Mouse (Mus musculus): ENCODE results near the gene Rassf10. TPM values are rescaled to one million over a fixed set of nuclear protein-coding genes. Genes with fewer than 3 reads are reported as not detected.
"Not testable (repeated sequence)": the region's sequence is repeated elsewhere in the genome, so short reads cannot be mapped to it uniquely, and the experiment has no call there.

The Rassf10 gene
- polyA plus RNA-seq (2012; ENCODE audit: insufficient read depth, insufficient read length, missing spikeins) = 0.54 TPM in 1 of 2 replicates, not detected in the other

DNA sequence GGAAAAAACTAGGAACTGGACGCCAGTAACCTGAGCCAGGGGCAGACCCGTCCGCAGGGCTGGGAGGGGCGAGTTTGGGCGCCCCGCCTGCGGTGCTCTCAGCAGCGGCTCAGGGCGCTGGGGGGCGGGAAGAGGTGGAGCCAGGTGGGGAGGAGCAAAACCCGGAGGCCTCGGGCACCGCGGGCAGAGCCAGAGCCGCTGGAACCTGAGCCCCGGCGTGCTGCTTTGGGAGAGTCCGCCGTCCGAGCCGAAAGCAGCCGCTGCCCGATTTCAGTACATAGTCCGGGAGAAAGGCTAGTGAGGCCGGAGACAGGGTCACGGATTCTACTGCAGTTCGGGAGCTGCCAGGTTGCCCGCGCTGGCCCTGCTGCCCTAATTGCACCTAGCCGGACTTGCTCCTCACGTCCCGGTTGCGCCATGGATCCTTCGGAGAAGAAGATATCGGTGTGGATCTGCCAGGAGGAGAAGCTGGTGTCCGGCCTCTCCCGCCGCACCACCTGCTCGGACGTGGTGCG, at the start of gene Rassf10:
TSS of gene Rassf10 (plus strand) at position 186 of the 515 bp plus-strand sequence.
- H3K4me3 ChIP-seq (ENCODE audit: insufficient read depth, low read depth, low read length) = peak within 1 kb of the TSS; percentile 65
- H3K4me1 ChIP-seq (ENCODE audit: control insufficient read depth, insufficient read depth, insufficient read length, low read length) = peaks cover 2% of the 10 kb centered on the region; the same call in 1 of the 2 replicates
- 0 out of 2 replicates have a peak within 1 kb of the TSS, but pooled peaks have one; percentile 8 for H3K27ac ChIP-seq (replicated peaks; ENCODE audit: low read depth, low read length)

DNA sequence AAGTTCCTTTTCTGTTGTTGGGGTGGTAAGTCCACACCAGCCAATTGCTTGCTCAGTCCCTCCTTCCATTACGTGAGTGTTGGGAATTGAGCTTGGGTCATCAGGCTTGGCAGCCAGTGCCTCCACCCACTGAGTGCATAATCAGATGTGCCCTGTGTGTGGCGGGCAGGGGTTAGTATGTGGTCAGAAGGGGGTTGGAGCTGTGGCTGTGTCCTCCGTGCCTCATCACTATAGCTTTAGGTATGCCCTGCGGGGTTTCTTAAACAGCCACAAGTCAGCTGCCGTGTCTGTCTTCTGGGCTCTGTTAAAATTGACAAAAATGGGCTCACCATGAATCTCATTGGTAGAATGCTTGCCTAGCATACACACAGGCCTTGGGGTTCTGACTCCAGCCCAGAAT, 46.9 kb upstream of the Rassf10 start:
- Histone ChIP-seq H3K4me3 (ENCODE audit: insufficient read depth, low read depth, low read length) (no peak overlapping the region), H3K4me1 (ENCODE audit: control insufficient read depth, insufficient read depth, insufficient read length, low read length) (no peaks in the 10 kb centered on the region), H3K27ac (replicated peaks; ENCODE audit: low read depth, low read length) (no peak overlapping the region)

- no peak overlapping the region for H3K27ac ChIP-seq (replicated peaks; ENCODE audit: low read depth, low read length)
- no peak overlapping the region for H3K4me3 ChIP-seq (ENCODE audit: insufficient read depth, low read depth, low read length)
- no peaks in the 10 kb centered on the region for H3K4me1 ChIP-seq (ENCODE audit: control insufficient read depth, insufficient read depth, insufficient read length, low read length)
These were observed 46.3 kb upstream of the Rassf10 start for GRCm38 (mm10) chr7:112907468-112907867.

- H3K27ac ChIP-seq (replicated peaks; ENCODE audit: low read depth, low read length) = no peak overlapping the region
- no peak overlapping the region for H3K4me3 ChIP-seq (ENCODE audit: insufficient read depth, low read depth, low read length)
- no peaks in the 10 kb centered on the region for H3K4me1 ChIP-seq (ENCODE audit: control insufficient read depth, insufficient read depth, insufficient read length, low read length)
These were observed 44.6 kb upstream of the Rassf10 start for GRCm38 (mm10) chr7:112909164-112909563.

- no peak overlapping the region for H3K4me3 ChIP-seq (ENCODE audit: insufficient read depth, low read depth, low read length)
- H3K27ac ChIP-seq (replicated peaks; ENCODE audit: low read depth, low read length) = no peak overlapping the region
- no peaks in the 10 kb centered on the region for H3K4me1 ChIP-seq (ENCODE audit: control insufficient read depth, insufficient read depth, insufficient read length, low read length)
These were observed 40.8 kb upstream of the Rassf10 start for GRCm38 (mm10) chr7:112912969-112913368.

DNA sequence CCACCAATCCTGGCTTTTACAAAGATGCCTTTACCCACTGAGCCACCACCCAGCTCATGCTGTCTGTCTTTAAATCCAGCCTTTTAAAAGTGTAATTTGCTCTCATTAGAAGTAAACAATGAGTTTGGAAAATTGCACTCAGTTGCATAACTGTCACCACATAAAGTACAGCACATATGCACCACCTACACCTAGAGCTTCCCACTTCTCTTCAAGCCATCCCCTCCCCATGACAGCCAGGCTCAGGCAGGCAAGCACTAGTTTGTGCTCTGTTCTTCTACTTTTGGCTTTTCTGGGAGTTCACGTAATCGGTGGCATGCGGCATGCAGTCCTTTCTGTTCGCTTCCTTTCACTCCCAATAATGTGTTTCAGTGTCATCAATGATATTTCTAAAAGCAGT, 38.2 kb upstream of the Rassf10 start:
- no peak overlapping the region for H3K27ac ChIP-seq (replicated peaks; ENCODE audit: low read depth, low read length)
- no peaks in the 10 kb centered on the region for H3K4me1 ChIP-seq (ENCODE audit: control insufficient read depth, insufficient read depth, insufficient read length, low read length)
- no peak overlapping the region for H3K4me3 ChIP-seq (ENCODE audit: insufficient read depth, low read depth, low read length)

DNA sequence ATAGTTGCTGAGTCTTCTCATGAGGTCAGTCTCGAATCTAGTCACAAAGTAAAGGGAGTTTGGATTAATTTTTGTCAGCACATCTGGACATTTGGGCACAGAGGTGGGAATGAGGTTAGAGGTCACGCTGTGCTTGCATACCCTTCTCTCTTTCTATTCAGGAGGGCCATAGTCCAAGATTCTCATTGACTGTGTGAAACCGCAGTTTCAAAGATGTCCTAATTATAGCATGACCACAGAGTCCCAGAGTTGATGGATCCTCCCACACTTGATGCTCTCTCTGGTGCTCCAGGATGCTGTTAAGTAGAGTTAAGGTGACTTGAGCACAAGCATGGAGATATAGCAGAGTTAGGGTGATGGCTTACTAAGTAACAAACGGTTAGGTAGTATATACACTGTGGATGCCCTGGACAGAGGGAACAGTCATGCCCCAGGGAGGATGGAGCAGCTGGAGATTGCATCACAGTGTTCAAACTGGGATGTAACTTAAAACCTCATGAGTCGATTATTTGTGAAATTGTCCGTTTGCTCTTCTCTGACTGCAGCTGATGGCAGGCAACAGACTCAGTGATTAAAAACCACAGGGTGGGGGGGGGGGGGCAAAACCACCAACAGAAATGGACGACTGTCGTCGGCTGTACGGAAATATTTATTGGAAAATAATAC, 36.0 kb upstream of the Rassf10 start:
- no peaks in the 10 kb centered on the region for H3K4me1 ChIP-seq (ENCODE audit: control insufficient read depth, insufficient read depth, insufficient read length, low read length)
- H3K27ac ChIP-seq (replicated peaks; ENCODE audit: low read depth, low read length) = no peak overlapping the region
- H3K4me3 ChIP-seq (ENCODE audit: insufficient read depth, low read depth, low read length) = no peak overlapping the region

GRCm38 (mm10) chr7:112918279-112918991, 35.3 kb upstream of the Rassf10 start:
- no peak overlapping the region for H3K27ac ChIP-seq (replicated peaks; ENCODE audit: low read depth, low read length)
- no peak overlapping the region for H3K4me3 ChIP-seq (ENCODE audit: insufficient read depth, low read depth, low read length)
- no peaks in the 10 kb centered on the region for H3K4me1 ChIP-seq (ENCODE audit: control insufficient read depth, insufficient read depth, insufficient read length, low read length)

DNA sequence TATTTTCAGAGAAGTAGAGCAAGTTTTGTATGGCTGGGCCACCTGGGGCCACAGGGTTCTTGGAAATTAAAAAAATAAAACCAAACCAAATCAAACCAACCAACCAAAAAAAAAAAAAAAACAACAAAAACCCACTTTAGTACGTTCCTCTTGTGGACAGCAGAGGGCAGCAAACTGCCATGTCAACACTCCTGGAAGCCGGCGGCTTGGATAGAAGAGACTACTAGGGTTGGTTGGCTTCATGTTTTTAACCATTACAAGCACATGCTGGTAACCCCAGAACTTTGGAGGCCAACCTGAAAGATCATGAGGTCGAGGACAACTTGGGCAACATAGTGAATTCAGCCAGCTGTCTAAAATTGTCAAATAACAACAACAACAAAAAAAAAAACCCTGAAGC, 33.9 kb upstream of the Rassf10 start:
- Histone ChIP-seq H3K4me3 (ENCODE audit: insufficient read depth, low read depth, low read length) (no peak overlapping the region), H3K4me1 (ENCODE audit: control insufficient read depth, insufficient read depth, insufficient read length, low read length) (no peaks in the 10 kb centered on the region), H3K27ac (replicated peaks; ENCODE audit: low read depth, low read length) (no peak overlapping the region)

DNA sequence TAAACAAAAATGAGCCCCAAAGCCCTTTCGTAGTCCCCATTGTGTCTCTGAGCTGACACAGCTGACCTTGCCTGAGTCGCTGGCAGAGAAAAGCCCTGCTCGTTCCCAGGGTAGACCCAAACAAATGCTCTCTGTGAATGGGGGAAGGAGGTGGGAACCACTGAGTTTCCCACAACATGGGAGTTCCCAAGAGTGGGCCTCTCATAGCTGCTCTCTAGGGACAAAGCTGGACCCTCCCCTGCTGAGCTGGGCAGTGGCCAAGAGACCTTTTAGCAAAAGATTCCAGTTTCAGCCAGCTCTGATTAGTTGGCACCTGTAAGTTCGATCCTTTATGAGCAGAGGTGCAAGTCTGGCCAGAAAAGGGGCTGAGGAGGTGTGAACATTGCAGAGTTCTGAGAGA, 31.0 kb upstream of the Rassf10 start:
- Histone ChIP-seq H3K27ac (replicated peaks; ENCODE audit: low read depth, low read length) (no peak overlapping the region), H3K4me3 (ENCODE audit: insufficient read depth, low read depth, low read length) (no peak overlapping the region)

GRCm38 (mm10) chr7:112923712-112924111, 30.1 kb upstream of the Rassf10 start:
- Histone ChIP-seq H3K4me3 (ENCODE audit: insufficient read depth, low read depth, low read length) (no peak overlapping the region), H3K4me1 (ENCODE audit: control insufficient read depth, insufficient read depth, insufficient read length, low read length) (no peaks in the 10 kb centered on the region), H3K27ac (replicated peaks; ENCODE audit: low read depth, low read length) (no peak overlapping the region)

More for the DNA sequence above, 31.0 kb upstream of the Rassf10 start:
- H3K4me1 ChIP-seq (ENCODE audit: control insufficient read depth, insufficient read depth, insufficient read length, low read length) = no peaks in the 10 kb centered on the region

- Histone ChIP-seq H3K4me3 (ENCODE audit: insufficient read depth, low read depth, low read length) (no peak overlapping the region), H3K27ac (replicated peaks; ENCODE audit: low read depth, low read length) (no peak overlapping the region), H3K4me1 (ENCODE audit: control insufficient read depth, insufficient read depth, insufficient read length, low read length) (no peaks in the 10 kb centered on the region)
These were observed 23.1 kb upstream of the Rassf10 start for GRCm38 (mm10) chr7:112930669-112931068.

GRCm38 (mm10) chr7:112935876-112936275, 17.9 kb upstream of the Rassf10 start:
- not testable (repeated sequence) for H3K4me3 ChIP-seq (ENCODE audit: insufficient read depth, low read depth, low read length); H3K27ac ChIP-seq (replicated peaks; ENCODE audit: low read depth, low read length); H3K4me1 ChIP-seq (ENCODE audit: control insufficient read depth, insufficient read depth, insufficient read length, low read length)

DNA sequence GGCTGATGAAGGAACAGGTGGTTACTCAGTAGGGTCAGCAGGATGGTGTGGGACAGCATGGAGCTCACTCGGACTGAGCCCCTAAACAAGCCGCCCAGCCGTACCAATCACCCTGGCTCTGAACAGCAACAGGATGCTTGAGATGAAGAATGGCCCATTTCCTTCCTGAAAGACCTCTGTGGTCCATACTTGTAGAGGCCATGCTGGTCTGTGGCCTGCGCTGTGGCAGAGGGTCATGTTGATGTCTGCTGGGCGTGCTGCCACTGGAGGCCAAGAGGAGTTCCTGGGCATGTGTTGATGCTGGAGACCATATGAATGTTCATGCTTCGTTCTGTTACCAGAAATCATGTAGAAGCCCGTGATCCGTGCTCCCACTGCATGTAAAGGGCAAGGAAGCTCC, 16.7 kb upstream of the Rassf10 start:
- H3K27ac ChIP-seq (replicated peaks; ENCODE audit: low read depth, low read length) = no peak overlapping the region
- H3K4me1 ChIP-seq (ENCODE audit: control insufficient read depth, insufficient read depth, insufficient read length, low read length) = no peaks in the 10 kb centered on the region
- no peak overlapping the region for H3K4me3 ChIP-seq (ENCODE audit: insufficient read depth, low read depth, low read length)

DNA sequence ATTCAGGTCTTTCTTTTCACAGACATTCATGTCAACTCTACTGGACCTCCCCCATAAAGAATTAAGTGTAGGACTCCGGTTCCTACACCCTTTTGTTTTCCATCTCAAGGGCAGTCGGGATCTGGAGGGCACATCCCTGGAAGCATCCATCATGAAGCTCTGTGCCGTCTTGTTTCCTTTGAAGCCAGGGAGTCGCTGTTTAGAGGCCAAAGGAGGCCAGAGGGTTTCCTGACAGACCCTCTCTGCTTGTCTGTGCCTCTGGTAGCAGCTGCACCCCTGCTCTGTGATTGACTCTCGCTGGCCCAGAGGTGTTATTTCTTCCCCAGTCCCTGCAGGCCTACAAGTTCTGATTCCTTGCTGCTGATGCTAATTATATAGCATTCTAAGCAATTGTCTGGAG, 14.8 kb upstream of the Rassf10 start:
- no peak overlapping the region for H3K27ac ChIP-seq (replicated peaks; ENCODE audit: low read depth, low read length)
- H3K4me3 ChIP-seq (ENCODE audit: insufficient read depth, low read depth, low read length) = no peak overlapping the region
- no peaks in the 10 kb centered on the region for H3K4me1 ChIP-seq (ENCODE audit: control insufficient read depth, insufficient read depth, insufficient read length, low read length)

GRCm38 (mm10) chr7:112942567-112942966, 11.2 kb upstream of the Rassf10 start:
- no peaks in the 10 kb centered on the region for H3K4me1 ChIP-seq (ENCODE audit: control insufficient read depth, insufficient read depth, insufficient read length, low read length)
- H3K27ac ChIP-seq (replicated peaks; ENCODE audit: low read depth, low read length) = no peak overlapping the region
- H3K4me3 ChIP-seq (ENCODE audit: insufficient read depth, low read depth, low read length) = no peak overlapping the region
